Mouse (Mus musculus): Measurements from ENCODE around the gene 1810024B03Rik. TPM values are rescaled to one million over a fixed set of nuclear protein-coding genes. Genes with fewer than 3 reads are reported as not detected.

Gene 1810024B03Rik
- polyA plus RNA-seq (2014; fragmentation: Nextera tagmentation; extraction: Ambion mirVana), result 1.9 and 2.8 TPM in 2 replicates

- Histone ChIP-seq H3K9ac (peak within 1 kb of the TSS; percentile 79), H3K4me2 (peak within 1 kb of the TSS; percentile 93), H3K4me3 (ENCODE audit: low read depth, low read length) (peak within 1 kb of the TSS; percentile 87), H3K27me3 (ENCODE audit: insufficient read depth, low read length) (no peaks in the 10 kb centered on the region), H3K27ac (ENCODE audit: low read depth) (peak within 1 kb of the TSS; percentile 72), H3K9me3 (ENCODE audit: low read depth, low read length) (no peaks in the 10 kb centered on the region), H3K36me3 (ENCODE audit: insufficient read depth) (peaks cover 35% of the 10 kb centered on the region), H3K4me1 (ENCODE audit: insufficient read depth) (peaks cover 7% of the 10 kb centered on the region; the same call in 1 of the 2 replicates)
- DNase-seq, result peak; percentile 99
- 11% methylated on average over 36 of the region's 36 CpGs for WGBS
- no peak for TF ChIP-seq CTCF (IDR thresholded peaks at IDR 0.05; ENCODE audit: low read depth)
- peak; percentile 98 for ATAC-seq (ENCODE audit: insufficient read depth)
Observed at GRCm38 (mm10) chr2:127207547-127208451, at the start of gene 1810024B03Rik, which contains the start of gene Snrnp200. Gene 1810024B03Rik, minus strand, starts transcription at chr2:127208280. Gene Snrnp200, plus strand, starts transcription at chr2:127208386.

GRCm38 (mm10) chr2:127255294-127255693 is 47.2 kb upstream of the 1810024B03Rik start:
- Histone ChIP-seq H3K4me2 (no peak overlapping the region), H3K4me1 (ENCODE audit: insufficient read depth) (no peaks in the 10 kb centered on the region), H3K27me3 (ENCODE audit: insufficient read depth, low read length) (no peaks in the 10 kb centered on the region), H3K9ac (no peak overlapping the region), H3K27ac (ENCODE audit: low read depth) (no peak overlapping the region), H3K4me3 (ENCODE audit: low read depth, low read length) (no peak overlapping the region), H3K36me3 (ENCODE audit: insufficient read depth) (peaks cover 37% of the 10 kb centered on the region), H3K9me3 (ENCODE audit: low read depth, low read length) (no peaks in the 10 kb centered on the region)
- TF ChIP-seq CTCF (IDR thresholded peaks at IDR 0.05; ENCODE audit: low read depth), result no peak
- ATAC-seq (ENCODE audit: insufficient read depth) (no peak), DNase-seq (no peak)
- 85% methylated on average over 6 of the region's 6 CpGs for WGBS

- Histone ChIP-seq H3K36me3 (ENCODE audit: insufficient read depth) (peaks cover 35% of the 10 kb centered on the region), H3K9me3 (ENCODE audit: low read depth, low read length) (no peaks in the 10 kb centered on the region), H3K4me3 (ENCODE audit: low read depth, low read length) (no peak overlapping the region), H3K27ac (ENCODE audit: low read depth) (no peak overlapping the region), H3K9ac (no peak overlapping the region), H3K4me2 (no peak overlapping the region), H3K27me3 (ENCODE audit: insufficient read depth, low read length) (no peaks in the 10 kb centered on the region), H3K4me1 (ENCODE audit: insufficient read depth) (no peaks in the 10 kb centered on the region)
- TF ChIP-seq CTCF (IDR thresholded peaks at IDR 0.05; ENCODE audit: low read depth), result no peak
- DNase-seq (no peak), ATAC-seq (ENCODE audit: insufficient read depth) (no peak)
- 87% methylated on average over 3 of the region's 3 CpGs for WGBS
Observed at GRCm38 (mm10) chr2:127254604-127255134, 46.6 kb upstream of the 1810024B03Rik start.

GRCm38 (mm10) chr2:127252787-127253186 is 44.7 kb upstream of the 1810024B03Rik start:
- H3K9me3 ChIP-seq (ENCODE audit: low read depth, low read length), result no peaks in the 10 kb centered on the region
- H3K9ac ChIP-seq, result no peak overlapping the region
- ATAC-seq (ENCODE audit: insufficient read depth) (no peak), DNase-seq (no peak)
- H3K36me3 ChIP-seq (ENCODE audit: insufficient read depth), result peaks cover 17% of the 10 kb centered on the region
- TF ChIP-seq CTCF (IDR thresholded peaks at IDR 0.05; ENCODE audit: low read depth), result no peak
- no peaks in the 10 kb centered on the region for H3K4me1 ChIP-seq (ENCODE audit: insufficient read depth)
- no peak overlapping the region for H3K4me3 ChIP-seq (ENCODE audit: low read depth, low read length)
- no peak overlapping the region for H3K27ac ChIP-seq (ENCODE audit: low read depth)
- 64% methylated on average over 5 of the region's 5 CpGs for WGBS
- H3K27me3 ChIP-seq (ENCODE audit: insufficient read depth, low read length), result no peaks in the 10 kb centered on the region
- H3K4me2 ChIP-seq, result no peak overlapping the region

- Histone ChIP-seq H3K4me2 (no peak overlapping the region), H3K27me3 (ENCODE audit: insufficient read depth, low read length) (no peaks in the 10 kb centered on the region), H3K36me3 (ENCODE audit: insufficient read depth) (peaks cover 10% of the 10 kb centered on the region), H3K27ac (ENCODE audit: low read depth) (no peak overlapping the region), H3K4me1 (ENCODE audit: insufficient read depth) (no peaks in the 10 kb centered on the region), H3K4me3 (ENCODE audit: low read depth, low read length) (no peak overlapping the region), H3K9me3 (ENCODE audit: low read depth, low read length) (no peaks in the 10 kb centered on the region), H3K9ac (no peak overlapping the region)
- no peak for ATAC-seq (ENCODE audit: insufficient read depth)
- no peak for TF ChIP-seq CTCF (IDR thresholded peaks at IDR 0.05; ENCODE audit: low read depth)
- 61% methylated on average over 3 of the region's 3 CpGs for WGBS
- DNase-seq, result no peak
Observed at GRCm38 (mm10) chr2:127251880-127252527, 43.9 kb upstream of the 1810024B03Rik start.

- H3K4me2 ChIP-seq, result no peak overlapping the region
- H3K9me3 ChIP-seq (ENCODE audit: low read depth, low read length), result no peaks in the 10 kb centered on the region
- H3K4me3 ChIP-seq (ENCODE audit: low read depth, low read length), result no peak overlapping the region
- no peak for ATAC-seq (ENCODE audit: insufficient read depth)
- no peak for DNase-seq
- no peaks in the 10 kb centered on the region for H3K4me1 ChIP-seq (ENCODE audit: insufficient read depth)
- H3K27ac ChIP-seq (ENCODE audit: low read depth), result no peak overlapping the region
- H3K36me3 ChIP-seq (ENCODE audit: insufficient read depth), result peaks cover 9% of the 10 kb centered on the region; the same call in 1 of the 2 replicates
- no peak for TF ChIP-seq CTCF (IDR thresholded peaks at IDR 0.05; ENCODE audit: low read depth)
- H3K9ac ChIP-seq, result no peak overlapping the region
- no peaks in the 10 kb centered on the region for H3K27me3 ChIP-seq (ENCODE audit: insufficient read depth, low read length)
- WGBS, result 74% methylated on average over 3 of the region's 3 CpGs
Observed at GRCm38 (mm10) chr2:127251457-127251856, 43.4 kb upstream of the 1810024B03Rik start.
